Mouse (Mus musculus) heart, postnatal 0 days (tissue): Measurements from ENCODE around the gene Ikzf2.

Source experiments
- CTCF ChIP-seq: IDR thresholded peaks from 2 replicates; pipeline ENCODE4 v1.5.1; 2016; ENCODE audit warnings: antibody characterized with exemption, control low read depth, low read depth
- EP300 ChIP-seq: IDR thresholded peaks from 2 replicates; pipeline ENCODE4 v1.6.1; 2016; ENCODE audit warnings: antibody characterized with exemption, low read depth

DNA sequence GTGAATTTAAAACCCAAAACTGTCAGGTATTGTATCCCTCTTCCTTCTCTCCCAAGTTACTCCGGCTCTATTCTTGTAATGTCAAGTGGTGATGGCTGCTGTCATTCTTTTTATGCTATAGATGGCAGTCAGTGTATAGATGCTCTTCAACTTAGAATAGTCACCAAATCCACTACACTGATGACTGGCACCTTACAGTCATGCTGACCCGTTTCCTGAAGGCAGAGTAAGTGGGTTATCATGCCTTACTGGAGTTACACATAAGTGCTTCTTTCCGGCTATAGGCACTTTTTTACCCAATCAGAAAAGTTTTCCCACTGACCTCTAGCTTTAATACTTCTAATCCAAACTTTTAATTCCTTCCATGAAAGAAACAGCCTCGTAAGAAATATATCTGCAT is 6.5 kb downstream of the Ikzf2 start:
- TF ChIP-seq EP300: no peak
- TF ChIP-seq CTCF: no peak
